Mouse (Mus musculus) retina, postnatal 1 day (tissue): ENCODE measurements around the gene Spata19.

Source experiments
- DNase-seq: peaks from one replicate; pipeline ENCODE4 v3.0.0-alpha.2; 2012

Gene Spata19

GRCm38 (mm10) chr9:27396500-27396899 is at the start of gene Spata19:
Spata19 (plus strand) TSS chr9:27396800.
- DNase-seq, result no peak

GRCm38 (mm10) chr9:27353082-27353481 is 43.5 kb upstream of the Spata19 start:
- no peak for DNase-seq

GRCm38 (mm10) chr9:27357893-27358292 is 38.7 kb upstream of the Spata19 start:
- no peak for DNase-seq

GRCm38 (mm10) chr9:27367231-27367630 is 29.4 kb upstream of the Spata19 start:
- DNase-seq, result peak; percentile 17

GRCm38 (mm10) chr9:27369108-27369507 is 27.5 kb upstream of the Spata19 start:
- DNase-seq, result peak; percentile 6

- DNase-seq, result no peak
These were observed 20.9 kb upstream of the Spata19 start for GRCm38 (mm10) chr9:27375746-27376145.

GRCm38 (mm10) chr9:27386951-27387350 is 9.6 kb upstream of the Spata19 start:
- DNase-seq, result no peak

GRCm38 (mm10) chr9:27401169-27401568 is 4.6 kb downstream of the Spata19 start:
- DNase-seq, result no peak

- peak; percentile 84 for DNase-seq
These were observed 13.1 kb downstream of the Spata19 start for GRCm38 (mm10) chr9:27409733-27410132.

GRCm38 (mm10) chr9:27414058-27414460 is 17.5 kb downstream of the Spata19 start:
- DNase-seq, result peak; percentile 76

GRCm38 (mm10) chr9:27424511-27424910 is 27.9 kb downstream of the Spata19 start:
- DNase-seq, result no peak

GRCm38 (mm10) chr9:27428552-27428951 is 32.0 kb downstream of the Spata19 start:
- DNase-seq, result peak; percentile 48

- no peak for DNase-seq
These were observed 36.7 kb downstream of the Spata19 start for GRCm38 (mm10) chr9:27433301-27433700.

GRCm38 (mm10) chr9:27435936-27436335 is 39.3 kb downstream of the Spata19 start:
- DNase-seq, result no peak

GRCm38 (mm10) chr9:27437391-27438061 is 40.9 kb downstream of the Spata19 start:
- no peak for DNase-seq

GRCm38 (mm10) chr9:27449780-27450422 is 53.3 kb downstream of the Spata19 start:
- DNase-seq, result peak; percentile 28
